Mouse (Mus musculus): ENCODE measurements at regions not wholly inside any gene's neighbourhood (a gene's known extent, or its start where the extent isn't known, plus 50 kb on each side); places are given as distances from the start of the nearest gene placed in this dataset.
A peak's percentile ranks its signal among the peaks of the same experiment; 100 is the strongest.

- Histone ChIP-seq H3K9ac (no peak overlapping the region), H3K4me2 (no peak overlapping the region), H3K4me1 (replicated peaks) (0 out of 2 replicates have a peak, but pooled peaks cover 3% of the 10 kb centered on the region), H3K27ac (replicated peaks) (no peak overlapping the region), H3K4me3 (replicated peaks) (no peak overlapping the region), H3K36me3 (replicated peaks) (no peaks in the 10 kb centered on the region), H3K9me3 (replicated peaks) (no peaks in the 10 kb centered on the region), H3K27me3 (no peaks in the 10 kb centered on the region)
- ATAC-seq (ENCODE audit: insufficient read depth) = no peak
Measured at GRCm38 (mm10) chr10:102943156-102943555, 86.9 kb downstream of the Alx1 start.

DNA sequence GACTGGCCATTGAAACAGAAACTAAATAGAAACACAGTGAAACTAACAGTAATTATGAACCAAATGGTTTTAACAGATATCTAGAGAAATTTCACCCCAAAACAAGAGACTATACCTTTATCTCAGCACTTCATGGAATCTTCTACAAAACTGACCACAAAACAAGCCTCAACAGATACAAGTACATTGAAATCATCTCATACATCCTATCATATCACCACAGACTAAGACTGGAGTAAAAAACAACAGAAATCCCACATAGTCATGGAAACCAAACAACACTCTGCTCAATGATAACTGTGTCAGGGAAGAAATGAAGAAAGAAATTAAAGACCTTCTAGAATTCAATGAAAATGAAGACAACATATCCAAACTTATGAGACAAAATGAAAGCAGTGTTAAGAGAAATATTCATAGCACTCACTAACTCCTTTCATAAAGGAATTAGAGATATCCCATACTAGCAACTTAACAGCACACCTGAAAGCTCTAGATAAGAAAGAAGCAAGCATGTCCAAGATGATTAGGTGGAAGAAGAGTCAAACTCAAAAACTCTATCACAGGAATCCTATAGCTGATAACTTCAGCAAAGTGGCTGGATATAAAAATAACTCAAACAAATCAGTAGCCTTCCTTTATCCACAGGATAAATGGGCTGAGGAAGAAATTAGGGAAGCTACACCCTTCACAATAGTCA is 89.0 kb downstream of the Alx1 start:
- Histone ChIP-seq H3K36me3 (replicated peaks) (no peaks in the 10 kb centered on the region), H3K27ac (replicated peaks) (no peak overlapping the region), H3K4me3 (replicated peaks) (no peak overlapping the region), H3K9ac (no peak overlapping the region), H3K4me1 (replicated peaks) (0 out of 2 replicates have a peak, but pooled peaks cover 3% of the 10 kb centered on the region), H3K9me3 (replicated peaks) (no peaks in the 10 kb centered on the region), H3K4me2 (no peak overlapping the region), H3K27me3 (no peaks in the 10 kb centered on the region)
- ATAC-seq (ENCODE audit: insufficient read depth) = peak; percentile 51; the same call in 1 of the 2 replicates

DNA sequence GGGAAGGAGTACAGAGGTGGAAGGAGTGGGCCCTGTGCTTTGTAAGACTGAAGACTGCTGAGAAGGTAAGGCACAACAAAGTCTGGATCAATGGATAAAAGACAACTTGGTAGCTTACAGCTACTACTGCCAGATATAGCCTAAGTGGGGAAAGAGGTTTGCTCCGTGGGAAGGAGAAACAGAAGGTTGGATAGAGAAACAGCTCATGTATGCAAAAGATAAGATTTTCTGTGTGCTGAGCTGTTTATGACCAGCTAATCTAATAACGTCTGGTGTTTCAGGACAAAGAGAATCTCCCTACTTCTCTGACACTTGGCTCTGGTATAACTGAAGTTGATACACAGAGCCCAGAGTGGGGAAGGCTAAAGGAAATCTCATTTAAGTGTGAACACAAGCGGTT is 98.6 kb downstream of the Alx1 start:
- Histone ChIP-seq H3K4me1 (replicated peaks) (no peaks in the 10 kb centered on the region), H3K36me3 (replicated peaks) (no peaks in the 10 kb centered on the region), H3K9me3 (replicated peaks) (no peaks in the 10 kb centered on the region), H3K4me2 (no peak overlapping the region), H3K27me3 (no peaks in the 10 kb centered on the region), H3K9ac (no peak overlapping the region), H3K4me3 (replicated peaks) (no peak overlapping the region), H3K27ac (replicated peaks) (no peak overlapping the region)
- WGBS (ENCODE audit: insufficient replicate concordance) = 29% methylated on average over 3 of the region's 3 CpGs
- peak; percentile 78 for ATAC-seq (ENCODE audit: insufficient read depth)

DNA sequence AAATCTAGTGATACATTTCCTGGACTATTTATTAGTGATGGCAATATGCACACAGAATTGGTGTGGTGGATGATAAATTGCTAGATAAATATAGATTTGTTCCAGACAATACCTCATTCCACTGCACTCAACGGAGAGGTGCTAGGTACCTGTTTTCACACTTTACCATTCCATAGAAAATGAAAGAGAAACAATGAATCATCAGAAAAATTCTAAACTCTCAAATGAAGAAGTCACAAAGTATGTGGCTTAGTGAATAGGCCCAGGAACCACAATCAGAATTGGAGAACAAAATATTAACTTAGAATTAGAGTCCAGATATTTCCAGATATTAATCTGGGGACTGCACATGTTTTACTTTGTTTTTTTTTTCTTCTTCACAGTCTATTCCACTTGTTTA is 101.4 kb downstream of the Alx1 start:
- no peaks in the 10 kb centered on the region for H3K27me3 ChIP-seq
- no peaks in the 10 kb centered on the region for H3K9me3 ChIP-seq (replicated peaks)
- H3K9ac ChIP-seq = no peak overlapping the region
- WGBS (ENCODE audit: insufficient replicate concordance) = 56% methylated on average over 1 of the region's 1 CpGs
- no peak overlapping the region for H3K4me3 ChIP-seq (replicated peaks)
- no peaks in the 10 kb centered on the region for H3K36me3 ChIP-seq (replicated peaks)
- no peak overlapping the region for H3K4me2 ChIP-seq
- H3K27ac ChIP-seq (replicated peaks) = no peak overlapping the region
- H3K4me1 ChIP-seq (replicated peaks) = no peaks in the 10 kb centered on the region
- no peak for ATAC-seq (ENCODE audit: insufficient read depth)

DNA sequence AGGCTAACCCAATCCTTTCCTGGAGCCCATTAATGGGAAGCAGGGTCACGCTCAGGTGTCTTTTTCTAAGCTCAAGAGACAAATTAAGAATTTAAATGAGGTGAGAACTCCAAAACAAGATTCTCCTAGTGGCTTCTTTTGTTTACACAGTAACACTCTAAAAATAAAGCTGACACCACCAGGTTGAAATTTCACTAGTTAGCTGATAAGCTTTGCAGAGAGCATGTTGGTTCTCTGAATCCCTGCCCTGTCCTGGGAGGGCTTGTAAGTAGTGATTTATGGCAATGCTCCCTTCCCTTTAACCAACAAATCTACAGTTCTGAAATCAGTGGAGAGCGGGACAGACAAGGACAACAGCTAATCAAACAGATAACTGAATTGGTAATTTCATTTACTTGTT is 132.6 kb downstream of the Alx1 start:
- Histone ChIP-seq H3K4me3 (replicated peaks) (no peak overlapping the region), H3K36me3 (replicated peaks) (no peaks in the 10 kb centered on the region), H3K9me3 (replicated peaks) (no peaks in the 10 kb centered on the region), H3K27me3 (no peaks in the 10 kb centered on the region), H3K27ac (replicated peaks) (no peak overlapping the region), H3K4me2 (no peak overlapping the region), H3K9ac (no peak overlapping the region), H3K4me1 (replicated peaks) (no peaks in the 10 kb centered on the region)
- WGBS (ENCODE audit: insufficient replicate concordance) = 25% methylated on average over 2 of the region's 2 CpGs
- ATAC-seq (ENCODE audit: insufficient read depth) = no peak

DNA sequence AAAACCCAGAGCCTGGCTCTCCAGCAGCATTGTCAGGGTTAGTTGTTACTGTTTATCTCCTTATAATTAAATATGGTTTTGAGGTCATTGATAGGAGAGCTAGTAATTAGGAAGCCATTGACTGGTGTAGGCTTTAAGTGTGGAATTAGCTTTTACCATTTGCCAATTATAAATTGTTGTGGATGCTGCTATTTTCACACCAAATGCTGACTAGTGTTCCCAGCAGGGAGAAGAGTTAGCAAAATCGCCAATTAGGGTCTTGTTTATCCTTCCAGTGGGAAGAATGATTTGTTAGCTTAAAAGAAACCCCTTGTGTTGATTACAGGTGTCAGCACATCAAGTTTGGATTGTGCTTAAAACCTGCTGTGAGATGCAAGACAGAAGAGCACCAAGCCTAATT is 134.1 kb downstream of the Alx1 start:
- no peaks in the 10 kb centered on the region for H3K4me1 ChIP-seq (replicated peaks)
- no peak overlapping the region for H3K4me2 ChIP-seq
- no peak overlapping the region for H3K27ac ChIP-seq (replicated peaks)
- WGBS (ENCODE audit: insufficient replicate concordance) = 11% methylated on average over 1 of the region's 1 CpGs
- no peak overlapping the region for H3K4me3 ChIP-seq (replicated peaks)
- H3K9ac ChIP-seq = no peak overlapping the region
- no peaks in the 10 kb centered on the region for H3K9me3 ChIP-seq (replicated peaks)
- no peaks in the 10 kb centered on the region for H3K36me3 ChIP-seq (replicated peaks)
- H3K27me3 ChIP-seq = no peaks in the 10 kb centered on the region
- ATAC-seq (ENCODE audit: insufficient read depth) = no peak

DNA sequence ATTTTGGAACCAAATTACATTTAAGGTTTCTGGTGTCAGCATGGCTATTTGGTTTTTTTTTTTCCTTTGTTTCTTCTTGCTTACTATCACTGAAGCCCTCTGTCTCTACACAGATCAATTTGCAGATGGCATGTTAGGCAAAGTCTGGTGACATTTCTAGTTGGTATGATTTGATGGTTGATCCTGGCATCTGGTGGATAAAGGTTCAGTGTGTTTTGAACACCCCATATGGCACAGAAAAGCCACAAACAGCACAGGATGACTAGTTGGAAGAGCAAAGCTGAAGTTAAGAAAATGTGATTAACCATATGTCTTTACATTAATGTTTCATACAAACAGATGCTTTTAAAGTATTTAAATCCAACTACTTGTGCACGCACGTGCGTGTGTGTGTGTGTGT is 137.6 kb downstream of the Alx1 start:
- ATAC-seq (ENCODE audit: insufficient read depth) = no peak
- Histone ChIP-seq H3K27ac (replicated peaks) (no peak overlapping the region), H3K4me3 (replicated peaks) (no peak overlapping the region), H3K4me1 (replicated peaks) (no peaks in the 10 kb centered on the region), H3K36me3 (replicated peaks) (no peaks in the 10 kb centered on the region), H3K9me3 (replicated peaks) (no peaks in the 10 kb centered on the region), H3K4me2 (no peak overlapping the region), H3K9ac (no peak overlapping the region), H3K27me3 (no peaks in the 10 kb centered on the region)
- WGBS (ENCODE audit: insufficient replicate concordance) = 86% methylated on average over 3 of the region's 3 CpGs

- Histone ChIP-seq H3K4me1 (replicated peaks) (no peaks in the 10 kb centered on the region), H3K4me3 (replicated peaks) (no peak overlapping the region), H3K27me3 (no peaks in the 10 kb centered on the region), H3K36me3 (replicated peaks) (no peaks in the 10 kb centered on the region), H3K9ac (no peak overlapping the region), H3K27ac (replicated peaks) (no peak overlapping the region), H3K9me3 (replicated peaks) (no peaks in the 10 kb centered on the region), H3K4me2 (no peak overlapping the region)
- no peak for ATAC-seq (ENCODE audit: insufficient read depth)
- WGBS (ENCODE audit: insufficient replicate concordance) = 66% methylated on average over 3 of the region's 3 CpGs
Measured at GRCm38 (mm10) chr10:102889709-102890108, 140.3 kb downstream of the Alx1 start.

DNA sequence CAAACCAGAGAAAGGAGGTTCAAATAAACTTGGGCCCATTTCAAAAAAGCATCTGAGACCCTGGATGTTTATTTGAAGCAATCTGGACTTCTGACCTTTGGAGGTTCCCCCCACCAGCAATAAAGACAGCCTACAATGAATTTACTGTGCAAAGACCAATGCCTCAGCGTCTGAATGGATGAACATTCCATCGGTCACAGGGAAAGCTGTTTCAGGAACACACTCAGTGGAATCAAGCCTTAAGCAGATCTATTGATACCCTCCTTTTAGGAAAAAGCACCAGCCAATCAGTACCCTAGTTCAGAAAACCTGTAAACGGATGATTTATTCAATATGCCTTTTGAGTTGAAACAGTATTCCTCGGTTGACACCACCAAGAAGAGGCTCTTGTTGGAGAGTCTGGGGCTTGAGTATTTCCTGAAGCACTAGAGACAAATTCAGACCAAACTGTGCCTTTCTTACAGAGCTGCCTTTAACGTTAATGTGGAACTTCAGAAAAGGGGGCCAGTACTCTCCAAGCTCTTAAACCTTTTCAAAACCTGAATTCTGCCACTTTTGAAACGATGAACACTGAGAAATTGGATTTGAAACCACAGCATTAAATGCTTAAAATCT is 148.1 kb downstream of the Alx1 start:
- H3K4me1 ChIP-seq (replicated peaks) = no peaks in the 10 kb centered on the region
- no peak overlapping the region for H3K4me3 ChIP-seq (replicated peaks)
- WGBS (ENCODE audit: insufficient replicate concordance) = 50% methylated on average over 6 of the region's 6 CpGs
- no peak overlapping the region for H3K4me2 ChIP-seq
- H3K36me3 ChIP-seq (replicated peaks) = no peaks in the 10 kb centered on the region
- no peaks in the 10 kb centered on the region for H3K27me3 ChIP-seq
- no peaks in the 10 kb centered on the region for H3K9me3 ChIP-seq (replicated peaks)
- ATAC-seq (ENCODE audit: insufficient read depth) = no peak
- no peak overlapping the region for H3K27ac ChIP-seq (replicated peaks)
- H3K9ac ChIP-seq = no peak overlapping the region

DNA sequence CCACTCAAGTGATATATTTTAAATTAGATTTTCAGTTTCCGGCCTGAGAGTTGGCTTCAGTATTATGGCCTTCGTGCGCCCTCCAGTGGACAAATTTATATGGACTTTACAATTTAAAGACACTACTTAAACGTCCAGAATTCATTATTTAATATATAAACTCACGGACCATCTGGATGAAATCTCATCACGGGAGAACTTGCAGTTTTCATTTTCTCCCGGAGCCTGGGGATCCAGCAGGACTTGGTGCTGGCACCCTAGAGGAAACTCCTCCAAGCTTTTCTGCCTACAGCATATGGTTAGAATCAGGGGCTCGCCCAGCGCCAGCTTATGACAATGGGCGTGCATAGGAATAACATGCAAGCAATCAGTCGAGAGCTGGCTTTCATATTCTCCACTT is 152.0 kb downstream of the Alx1 start:
- Histone ChIP-seq H3K4me1 (replicated peaks) (no peaks in the 10 kb centered on the region), H3K4me2 (no peak overlapping the region), H3K9ac (no peak overlapping the region), H3K27me3 (no peaks in the 10 kb centered on the region), H3K9me3 (replicated peaks) (no peaks in the 10 kb centered on the region), H3K27ac (replicated peaks) (no peak overlapping the region), H3K4me3 (replicated peaks) (no peak overlapping the region), H3K36me3 (replicated peaks) (no peaks in the 10 kb centered on the region)
- 33% methylated on average over 11 of the region's 11 CpGs for WGBS (ENCODE audit: insufficient replicate concordance)
- ATAC-seq (ENCODE audit: insufficient read depth) = no peak

DNA sequence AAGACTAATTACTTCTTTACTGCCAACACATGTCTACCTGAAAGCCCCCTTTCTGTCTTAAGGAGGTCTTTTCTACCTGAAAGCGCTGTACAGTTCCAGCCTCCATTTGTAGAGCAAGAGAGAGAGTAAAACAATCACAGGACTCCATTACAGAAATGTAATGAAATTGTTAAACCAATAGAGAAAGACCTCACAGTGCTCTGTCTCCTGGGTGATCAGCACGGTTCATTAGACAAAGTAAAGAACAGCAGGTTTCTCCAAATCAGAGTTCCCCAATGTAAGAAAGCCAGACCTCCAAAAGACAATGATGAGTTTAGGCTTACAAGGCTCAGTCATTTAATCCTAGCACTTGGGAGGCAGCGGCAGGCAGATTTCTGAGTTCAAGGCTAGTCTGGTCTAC is 153.1 kb downstream of the Alx1 start:
- no peak overlapping the region for H3K27ac ChIP-seq (replicated peaks)
- no peaks in the 10 kb centered on the region for H3K36me3 ChIP-seq (replicated peaks)
- no peaks in the 10 kb centered on the region for H3K4me1 ChIP-seq (replicated peaks)
- 60% methylated on average over 3 of the region's 3 CpGs for WGBS (ENCODE audit: insufficient replicate concordance)
- no peaks in the 10 kb centered on the region for H3K27me3 ChIP-seq
- H3K9ac ChIP-seq = no peak overlapping the region
- H3K4me2 ChIP-seq = no peak overlapping the region
- H3K4me3 ChIP-seq (replicated peaks) = no peak overlapping the region
- no peak for ATAC-seq (ENCODE audit: insufficient read depth)
- H3K9me3 ChIP-seq (replicated peaks) = no peaks in the 10 kb centered on the region

GRCm38 (mm10) chr10:102866920-102867319 is 163.1 kb downstream of the Alx1 start:
- Histone ChIP-seq H3K27ac (replicated peaks) (no peak overlapping the region), H3K4me2 (no peak overlapping the region), H3K4me3 (replicated peaks) (no peak overlapping the region), H3K9ac (no peak overlapping the region), H3K27me3 (no peaks in the 10 kb centered on the region), H3K9me3 (replicated peaks) (no peaks in the 10 kb centered on the region), H3K4me1 (replicated peaks) (no peaks in the 10 kb centered on the region), H3K36me3 (replicated peaks) (no peaks in the 10 kb centered on the region)
- WGBS (ENCODE audit: insufficient replicate concordance) = 21% methylated on average over 4 of the region's 4 CpGs
- no peak for ATAC-seq (ENCODE audit: insufficient read depth)
